Mouse (Mus musculus) spleen, postnatal 10 days (tissue): ENCODE results near the gene Ubr1.
"Not testable (repeated sequence)": the region's sequence is repeated elsewhere in the genome, so short reads cannot be mapped to it uniquely, and the experiment has no call there.

Experiments
- DNase-seq, 2 experiments: peaks; one replicate each; pipeline ENCODE4 v3.0.0; 2021 to 2022; ENCODE audit warnings: low spot score in 2 of 2

Gene Ubr1

GRCm38 (mm10) chr2:120970559-120971080 is at the start of gene Ubr1:
Gene Ubr1 (minus strand): TSS chr2:120970715.
- peak; percentile 84 to 92 for DNase-seq

DNA sequence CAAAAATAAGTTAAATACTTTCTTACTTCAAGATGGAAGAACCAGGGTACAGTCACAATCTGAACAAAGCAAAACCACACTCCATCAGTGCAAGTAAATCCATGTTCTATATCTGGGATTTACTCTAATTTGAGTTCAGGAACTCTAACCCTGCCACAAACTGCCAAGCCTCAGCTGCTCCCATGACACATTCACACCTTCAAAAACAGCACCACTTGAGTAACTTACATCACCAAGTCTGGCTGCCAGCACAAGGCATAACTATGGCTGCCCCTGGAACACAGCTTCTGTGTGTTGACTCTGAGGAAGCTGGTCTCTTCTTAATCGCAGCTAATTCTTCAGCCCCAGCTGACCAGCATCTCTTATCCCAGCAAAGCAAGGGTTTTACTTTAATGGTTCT is 46.6 kb upstream of the Ubr1 start:
- no peak for DNase-seq

DNA sequence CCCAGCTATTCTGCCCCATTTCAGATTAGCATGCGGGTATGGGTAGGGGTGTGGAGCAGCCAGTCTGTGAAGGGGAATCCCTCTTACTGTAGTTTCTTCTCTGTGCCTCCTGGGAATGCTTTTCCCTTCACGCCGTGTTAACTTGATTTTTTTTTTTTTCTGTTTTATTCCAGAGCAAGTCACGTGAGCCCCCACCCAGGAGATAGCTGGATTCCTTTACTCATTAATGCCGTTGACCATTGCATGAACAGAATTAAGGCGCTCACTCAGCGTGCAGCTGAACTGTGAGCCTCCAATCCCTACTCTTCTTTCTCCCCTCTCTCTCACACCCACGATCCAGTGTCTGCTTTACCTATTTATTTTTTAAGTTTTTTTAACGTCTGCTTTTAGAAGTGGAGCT is 45.7 kb upstream of the Ubr1 start:
- DNase-seq, result peak in 1 of 2 experiments; percentile 2

DNA sequence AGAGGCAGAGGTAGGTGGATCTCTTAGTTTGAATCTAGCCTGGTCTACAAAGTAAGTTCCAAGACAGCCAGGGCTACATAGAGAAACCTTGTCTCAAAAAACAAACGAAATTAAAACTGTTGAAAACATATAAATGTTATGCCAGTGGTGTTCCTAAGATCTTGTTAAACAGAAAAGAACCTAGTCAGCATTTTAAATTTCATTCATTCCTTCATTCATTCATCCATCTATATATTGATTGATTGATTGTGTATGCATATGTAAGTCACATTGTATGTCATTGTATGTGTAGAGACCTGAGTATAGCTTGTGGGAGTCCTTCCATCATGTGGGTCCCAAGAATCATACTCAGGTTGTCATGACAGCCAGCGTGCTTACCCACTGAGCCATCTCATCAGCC is 45.0 kb upstream of the Ubr1 start:
- no peak for DNase-seq

GRCm38 (mm10) chr2:121012676-121013075 is 42.2 kb upstream of the Ubr1 start:
- no peak for DNase-seq

- DNase-seq, result no peak
These were observed 38.7 kb upstream of the Ubr1 start for GRCm38 (mm10) chr2:121009071-121009677.

- DNase-seq, result no peak
These were observed 38.1 kb upstream of the Ubr1 start for GRCm38 (mm10) chr2:121008664-121009007.

GRCm38 (mm10) chr2:121007925-121008663 is 37.6 kb upstream of the Ubr1 start, which contains the start of gene Ccndbp1:
Gene Ccndbp1 (plus strand): TSS chr2:121008403.
- DNase-seq, result peak; percentile 80 to 94

GRCm38 (mm10) chr2:121006986-121007385 is 36.5 kb upstream of the Ubr1 start:
- DNase-seq, result no peak

GRCm38 (mm10) chr2:121004018-121004811 is 33.7 kb upstream of the Ubr1 start:
- no peak for DNase-seq

DNA sequence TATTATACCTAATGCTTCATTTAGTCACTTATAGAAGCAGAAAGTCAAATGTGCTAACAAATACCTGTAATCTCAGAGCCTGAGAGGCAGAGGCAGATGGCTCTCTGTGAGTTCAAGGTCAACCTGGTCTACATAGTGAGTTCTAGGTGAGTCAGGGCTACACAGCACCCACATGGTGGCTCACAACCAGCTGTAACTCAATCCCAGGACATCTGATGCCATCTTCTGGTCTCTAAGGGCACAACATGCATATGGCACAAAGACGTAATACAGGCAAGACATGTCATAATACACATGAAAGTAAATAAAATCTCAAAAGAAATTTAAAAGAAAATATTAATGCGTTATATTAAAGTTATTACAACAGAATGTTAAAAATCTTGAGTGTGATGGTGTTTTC is 33.1 kb upstream of the Ubr1 start:
- no peak for DNase-seq

DNA sequence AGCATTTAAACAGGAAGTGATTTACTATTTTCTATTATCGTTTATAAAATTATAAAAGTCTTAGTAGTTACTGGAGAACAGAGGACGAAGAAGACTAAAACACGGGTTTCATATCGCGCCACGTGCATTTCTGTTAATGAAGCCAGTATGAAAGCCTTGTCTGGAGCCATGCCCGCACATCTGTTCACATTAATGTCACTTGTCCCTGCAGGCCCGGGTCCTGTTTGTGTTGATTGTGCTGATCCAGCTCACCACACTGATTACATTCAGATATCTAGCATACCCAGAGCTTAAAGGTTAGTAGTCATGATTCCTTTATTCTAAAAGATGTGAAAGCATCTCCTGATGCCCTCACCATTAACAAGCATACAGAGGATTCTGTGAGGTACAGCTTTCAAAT is 28.3 kb upstream of the Ubr1 start:
- peak in 1 of 2 experiments; percentile 42 for DNase-seq

- DNase-seq, result not testable (repeated sequence)
These were observed 26.1 kb upstream of the Ubr1 start for GRCm38 (mm10) chr2:120996607-120997006.

GRCm38 (mm10) chr2:120991196-120991595 is 20.7 kb upstream of the Ubr1 start:
- DNase-seq, result no peak

DNA sequence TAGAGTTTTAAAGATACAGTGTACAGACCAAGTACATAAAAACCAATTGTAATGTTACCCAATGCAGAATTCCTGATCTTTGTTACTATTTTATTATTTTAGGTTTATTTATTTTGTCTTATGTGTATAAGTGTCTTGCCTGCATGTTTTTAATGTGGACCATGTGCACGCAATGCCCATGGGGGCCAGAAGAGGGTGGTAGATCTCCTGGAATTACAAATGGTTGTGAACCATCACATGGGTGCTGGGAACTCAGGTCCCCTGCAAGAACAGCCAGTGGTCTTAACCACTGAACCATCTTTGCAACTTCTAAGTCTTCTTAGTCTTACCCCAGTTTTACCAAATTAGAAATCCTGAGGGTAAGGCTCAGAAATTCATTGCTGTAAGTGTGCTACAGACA is 14.7 kb upstream of the Ubr1 start:
- DNase-seq, result peak in 1 of 2 experiments; percentile 43

GRCm38 (mm10) chr2:120983611-120984010 is 13.1 kb upstream of the Ubr1 start:
- DNase-seq, result no peak

- no peak for DNase-seq
These were observed 10.3 kb upstream of the Ubr1 start for GRCm38 (mm10) chr2:120980861-120981260.

- no peak for DNase-seq
These were observed 9.3 kb upstream of the Ubr1 start for GRCm38 (mm10) chr2:120979819-120980218.

- no peak for DNase-seq
These were observed 8.2 kb upstream of the Ubr1 start for GRCm38 (mm10) chr2:120978693-120979037.

GRCm38 (mm10) chr2:120977926-120978692 is 7.6 kb upstream of the Ubr1 start:
- DNase-seq, result no peak

GRCm38 (mm10) chr2:120976990-120977925 is 6.7 kb upstream of the Ubr1 start, which contains the start of gene Tmem62:
Gene Tmem62 (plus strand): TSS chr2:120977017.
- DNase-seq, result peak; percentile 82 to 87
